Mouse (Mus musculus): ENCODE measurements around the gene Stk16. TPM values are rescaled to one million over a fixed set of nuclear protein-coding genes. Genes with fewer than 3 reads are reported as not detected.

Gene Stk16
- total RNA-seq (2022) = 10 to 100 TPM; 29.3 to 44.0 (median 36.4) TPM

DNA sequence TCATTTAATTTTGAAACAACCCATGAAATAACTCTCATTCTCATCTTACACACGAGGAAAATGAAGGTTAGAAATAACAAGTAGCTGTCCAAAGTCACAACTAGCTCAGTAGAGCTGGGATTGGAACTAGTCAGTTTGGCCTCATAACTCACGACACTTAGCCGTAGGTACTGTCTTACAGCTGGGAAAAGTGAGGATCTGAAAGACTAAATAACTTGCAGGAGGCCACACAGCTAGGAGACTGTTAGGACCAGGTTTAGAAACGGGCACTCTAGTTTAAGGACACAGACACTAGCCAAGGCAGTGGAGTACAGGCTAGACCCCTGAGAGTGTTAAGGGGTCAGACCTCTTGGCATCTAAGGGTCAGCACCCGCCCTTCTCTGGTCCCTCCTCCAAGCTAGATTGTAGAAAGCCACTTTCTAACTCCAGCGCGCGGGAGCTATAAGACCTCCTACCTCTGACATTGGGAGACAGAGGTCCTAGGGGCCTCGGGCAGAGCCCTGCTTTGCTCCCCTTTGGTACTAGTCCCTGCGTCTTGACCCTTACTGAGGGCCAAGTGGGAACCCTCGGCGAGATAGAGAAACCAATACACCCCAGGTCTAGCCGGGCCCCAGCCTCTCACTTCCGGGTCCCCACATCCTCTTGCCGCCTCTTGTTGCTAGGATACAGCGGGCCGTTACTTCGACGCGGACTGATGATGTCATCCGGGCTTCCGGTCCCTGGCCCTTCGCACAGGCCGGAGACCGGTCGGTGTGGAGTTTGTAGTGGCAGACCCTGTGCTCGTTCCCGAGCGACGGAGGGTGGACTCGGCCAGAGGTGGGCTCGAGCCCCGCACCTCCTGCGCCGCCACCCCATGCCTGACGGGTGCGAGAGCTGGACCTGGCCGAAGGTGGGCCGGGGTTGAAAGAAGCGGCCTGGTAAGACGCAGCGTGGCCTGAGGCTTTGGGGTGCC lies at the start of gene Stk16, which contains the start of gene Glb1l:
Gene Stk16, plus strand, starts transcription at position 703 of the 952 bp plus-strand sequence.
Gene Glb1l, minus strand, starts transcription at position 678 of the 952 bp plus-strand sequence.
- peak; percentile 97 for DNase-seq (ENCODE audit: low spot score)

- no peak for DNase-seq (ENCODE audit: low spot score)
These were observed 42.6 kb upstream of the Stk16 start for GRCm38 (mm10) chr1:75168093-75168471.

GRCm38 (mm10) chr1:75168472-75169464 lies 41.9 kb upstream of the Stk16 start, which contains the start of gene Zfand2b:
Gene Zfand2b (plus strand): TSS chr1:75168646.
- peak; percentile 96 for DNase-seq (ENCODE audit: low spot score)

GRCm38 (mm10) chr1:75179334-75180104 lies 31.1 kb upstream of the Stk16 start:
- peak; percentile 27 for DNase-seq (ENCODE audit: low spot score)

DNA sequence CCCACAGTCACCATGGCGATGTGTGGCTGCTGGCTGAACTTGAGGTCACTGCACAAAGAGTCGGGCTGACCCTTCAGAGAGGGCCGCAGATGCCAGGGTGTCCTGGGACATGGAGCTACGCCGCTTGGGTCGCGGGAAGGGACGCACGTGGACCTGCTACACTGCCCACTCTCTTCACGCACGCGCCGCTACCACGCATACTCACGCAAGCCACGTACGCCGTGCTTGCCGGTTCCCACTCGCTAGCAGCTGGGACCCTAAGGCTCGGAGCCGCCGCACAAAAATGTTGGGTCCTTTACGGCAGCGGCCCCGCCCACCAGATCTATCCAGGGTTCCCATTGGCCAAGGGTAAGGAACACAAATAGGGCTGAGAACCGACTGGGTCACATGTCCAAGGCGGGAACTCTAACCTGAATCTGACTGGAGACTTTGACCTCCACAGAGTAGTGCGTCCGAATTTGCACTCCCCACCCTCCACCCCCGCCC lies 30.5 kb upstream of the Stk16 start, which contains the start of gene Abcb6:
Gene Abcb6, minus strand, starts transcription at position 288 of the 486 bp plus-strand sequence.
- peak; percentile 88 for DNase-seq (ENCODE audit: low spot score)

DNA sequence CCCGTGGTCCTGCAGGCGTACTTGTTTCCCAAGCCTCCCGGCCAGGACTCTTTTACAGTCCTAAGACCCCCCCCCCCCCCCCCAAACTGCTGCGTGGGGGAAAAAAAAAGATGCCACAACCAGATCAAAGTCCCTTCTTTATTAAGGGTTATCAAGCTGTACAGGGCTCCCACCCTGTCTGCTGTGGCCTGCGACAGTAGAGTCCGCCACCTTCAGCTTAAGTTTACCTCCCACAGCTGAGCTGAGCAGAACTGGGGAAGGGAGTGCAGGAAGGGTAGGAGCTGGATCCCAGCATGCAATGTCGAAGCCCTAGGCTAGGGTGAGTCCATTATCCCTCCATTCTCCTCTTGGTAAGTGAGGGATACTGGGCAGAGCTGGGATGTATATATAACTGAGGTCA lies 29.9 kb upstream of the Stk16 start:
- DNase-seq (ENCODE audit: low spot score) = no peak

GRCm38 (mm10) chr1:75181377-75181870 lies 29.2 kb upstream of the Stk16 start:
- DNase-seq (ENCODE audit: low spot score) = no peak

- no peak for DNase-seq (ENCODE audit: low spot score)
These were observed 28.5 kb upstream of the Stk16 start for GRCm38 (mm10) chr1:75182160-75182559.

- DNase-seq (ENCODE audit: low spot score) = no peak
These were observed 25.1 kb upstream of the Stk16 start for GRCm38 (mm10) chr1:75185495-75185894.

GRCm38 (mm10) chr1:75187126-75187525 lies 23.5 kb upstream of the Stk16 start:
- DNase-seq (ENCODE audit: low spot score) = no peak

- DNase-seq (ENCODE audit: low spot score) = no peak
These were observed 22.6 kb upstream of the Stk16 start for GRCm38 (mm10) chr1:75187914-75188483.

DNA sequence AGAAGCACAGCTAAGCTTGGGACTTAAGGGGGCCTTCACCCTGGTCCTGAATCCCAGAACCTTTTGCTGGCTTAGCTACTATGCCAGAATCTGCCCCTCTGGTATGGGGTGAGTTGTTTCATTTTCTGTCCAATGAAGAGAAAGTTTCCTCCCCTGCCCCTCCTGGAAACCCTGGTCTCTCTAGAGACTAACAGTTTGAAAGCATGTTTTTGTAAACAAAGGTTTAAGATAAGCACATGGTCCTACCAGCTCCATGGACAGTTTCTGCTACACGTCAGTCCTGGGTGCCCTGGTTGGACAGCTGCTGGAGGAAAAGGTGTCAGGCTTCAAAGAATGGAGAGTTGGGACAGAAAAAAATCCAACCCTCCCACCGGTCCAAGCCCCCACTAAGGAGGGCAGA lies 20.1 kb upstream of the Stk16 start:
- no peak for DNase-seq (ENCODE audit: low spot score)

GRCm38 (mm10) chr1:75191258-75191621 lies 19.4 kb upstream of the Stk16 start:
- DNase-seq (ENCODE audit: low spot score) = no peak

DNA sequence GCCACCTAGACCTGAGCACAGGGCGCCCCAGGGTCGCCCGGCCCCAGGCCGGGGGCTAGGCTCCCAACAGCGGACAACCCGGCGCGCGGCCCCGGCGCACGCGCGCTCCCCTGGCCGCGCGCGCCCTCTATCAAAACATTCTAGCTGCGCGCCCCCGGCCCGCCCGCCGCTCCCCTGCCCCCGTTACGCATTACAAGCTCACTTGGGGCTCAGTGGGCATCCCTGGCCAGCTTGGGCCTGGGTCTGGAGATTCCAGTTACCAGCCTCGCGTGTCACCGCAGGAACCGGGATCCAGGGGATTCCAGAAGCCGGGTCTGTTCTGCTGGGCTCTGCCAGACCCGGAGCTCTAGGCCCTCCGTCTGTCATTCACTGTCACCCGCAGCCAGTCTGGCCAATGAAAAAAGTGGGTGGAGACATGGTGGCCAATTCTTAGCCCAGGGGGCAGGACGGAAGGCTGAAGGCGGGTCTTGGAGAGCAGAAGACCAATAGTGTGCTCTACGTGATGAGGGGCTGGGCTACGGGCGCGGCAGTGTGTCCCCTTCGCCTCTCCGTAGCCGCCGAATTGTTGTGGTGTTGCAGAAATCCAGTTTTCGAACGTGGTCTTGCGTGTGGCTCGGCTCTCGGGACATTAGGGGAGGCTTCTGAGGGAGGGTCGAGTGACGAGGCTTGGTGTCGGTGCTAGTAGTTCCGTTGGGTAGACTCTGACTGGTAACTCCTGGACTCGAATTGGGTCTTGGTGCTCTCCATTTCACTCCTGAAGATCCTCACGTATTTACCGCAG lies 18.8 kb upstream of the Stk16 start, which contains the start of the genes Ankzf1 and Atg9a:
Gene Ankzf1, plus strand, starts transcription at position 530 of the 781 bp plus-strand sequence.
Gene Atg9a, minus strand, starts transcription at position 575 of the 781 bp plus-strand sequence.
- peak; percentile 98 for DNase-seq (ENCODE audit: low spot score)

GRCm38 (mm10) chr1:75192452-75192851 lies 18.2 kb upstream of the Stk16 start:
- no peak for DNase-seq (ENCODE audit: low spot score)

GRCm38 (mm10) chr1:75201236-75201635 lies 9.4 kb upstream of the Stk16 start:
- no peak for DNase-seq (ENCODE audit: low spot score)

DNA sequence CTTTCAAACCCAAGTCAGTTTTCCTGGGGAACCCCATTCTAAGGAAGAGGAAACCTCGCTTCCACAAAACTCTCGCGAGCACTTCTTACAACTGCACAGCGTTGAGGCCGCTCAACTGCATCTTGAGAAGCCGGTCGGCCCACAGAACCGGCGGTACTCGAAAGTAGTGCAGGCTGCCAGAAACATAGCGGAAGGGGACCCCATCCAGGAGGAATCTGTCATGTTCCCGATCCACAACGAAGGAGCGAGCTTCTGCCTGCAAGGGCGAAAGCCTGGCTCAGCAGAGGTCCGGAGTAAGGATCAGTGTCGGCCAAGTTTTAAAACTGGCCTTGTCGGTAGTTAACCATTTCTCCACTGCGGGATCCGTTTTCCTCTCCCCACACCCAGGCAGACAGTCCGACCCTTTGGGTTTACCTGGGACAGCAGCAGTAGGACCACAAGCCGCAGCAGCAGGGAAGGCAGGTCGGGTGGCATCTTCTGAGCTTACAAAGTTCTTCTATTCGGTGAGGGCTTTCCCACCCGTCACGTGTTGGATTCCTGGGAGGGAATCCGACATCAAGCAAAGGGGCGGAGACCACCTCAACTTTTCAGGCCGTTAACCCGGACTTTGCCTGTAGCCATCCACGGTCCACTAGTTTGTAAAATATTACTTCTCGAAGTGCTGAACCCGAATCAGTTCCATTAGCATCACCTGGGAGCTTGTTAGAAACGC lies 1.5 kb upstream of the Stk16 start:
- no peak for DNase-seq (ENCODE audit: low spot score)

DNA sequence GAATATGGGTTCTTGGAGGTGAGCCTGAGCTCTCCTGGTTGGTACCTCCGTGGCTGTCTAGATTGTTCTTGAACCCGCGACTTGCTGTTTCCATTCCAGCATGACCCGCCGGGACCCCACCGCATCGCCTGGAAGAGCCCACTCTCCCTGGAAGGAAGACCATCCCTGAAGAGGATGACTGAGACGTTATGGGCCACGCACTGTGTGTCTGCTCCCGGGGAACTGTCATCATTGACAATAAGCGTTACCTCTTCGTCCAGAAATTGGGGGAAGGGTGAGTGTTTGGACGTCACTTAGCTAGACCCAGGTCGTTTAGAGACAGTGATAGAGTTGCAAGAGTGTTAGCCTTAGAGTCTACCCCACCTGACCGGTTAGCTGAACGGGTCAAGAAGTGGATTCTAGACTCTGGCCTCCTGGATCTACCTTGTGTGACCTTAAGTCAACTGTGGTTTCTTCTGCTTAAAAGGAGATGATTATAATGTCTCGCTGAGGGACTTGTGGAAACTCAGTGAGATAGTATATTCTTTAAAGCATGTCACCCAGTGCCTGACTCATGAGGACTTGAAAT lies 587 bp downstream of the Stk16 start:
- no peak for DNase-seq (ENCODE audit: low spot score)

All from heart, adult 8-10 months (tissue).